Mouse (Mus musculus): Measurements from ENCODE around the gene Per1.

- TF ChIP-seq CTCF (IDR thresholded peaks at IDR 0.05; ENCODE audit: low read depth, low read length) (no peak), EP300 (IDR thresholded peaks at IDR 0.05; ENCODE audit: insufficient read depth, low read depth, low read length) (no peak)
These were observed 3.2 kb downstream of the Per1 start for GRCm38 (mm10) chr11:69098039-69098761.

Measured in ES-Bruce4 (cell line).